Mouse (Mus musculus) bone marrow macrophage, adult 2 months (primary cell): Measurements from ENCODE around the gene Tph2.

Source experiments
- CTCF ChIP-seq: IDR thresholded peaks from 2 replicates; pipeline ENCODE4 v1.5.1; 2012; ENCODE audit warnings: low read depth, mild to moderate bottlenecking, low read length, moderate library complexity
- POLR2A ChIP-seq: IDR thresholded peaks from 2 replicates; pipeline ENCODE4 v1.6.1; 2012; ENCODE audit warnings: mild to moderate bottlenecking, low read depth, low read length, borderline replicate concordance

GRCm38 (mm10) chr10:115050674-115051073, 134.1 kb downstream of the Tph2 start:
- TF ChIP-seq CTCF: no peak
- TF ChIP-seq POLR2A: no peak
